Mouse (Mus musculus) liver, embryonic 13.5 days (tissue): Measurements from ENCODE around the gene Olfr312. TPM values are rescaled to one million over a fixed set of nuclear protein-coding genes. Genes with fewer than 3 reads are reported as not detected.
"Not testable (repeated sequence)": the region's sequence is repeated elsewhere in the genome, so short reads cannot be mapped to it uniquely, and the experiment has no call there.

Experiments
- ATAC-seq: fragments of 200-750 bp; cut with Nextera tagmentation; 2 replicates; pipeline ENCODE4 v1.8.0; 2017; ENCODE audit warnings: low read depth, mild to moderate bottlenecking, moderate number of reproducible peaks, moderate library complexity
- DNase-seq: peaks from one replicate; pipeline ENCODE4 v3.0.0; 2022
- H3K27ac ChIP-seq: fragments of 300-500 bp; sonication (generic); 2 replicates; pipeline ENCODE4 v1.5.1; 2015; ENCODE audit warnings: moderate library complexity, mild to moderate bottlenecking, inconsistent platforms
- H3K27me3 ChIP-seq: fragments of 300-500 bp; sonication (generic); 2 replicates; pipeline ENCODE4 v1.6.1; 2015; ENCODE audit warnings: mild to moderate bottlenecking, inconsistent platforms
- H3K36me3 ChIP-seq: fragments of 300-500 bp; sonication (generic); 2 replicates; pipeline ENCODE4 v1.6.1; 2015; ENCODE audit warnings: mild to moderate bottlenecking, inconsistent platforms
- H3K4me1 ChIP-seq: fragments of 300-500 bp; sonication (generic); replicated peaks from 2 replicates; pipeline ENCODE4 v1.6.1; 2015; ENCODE audit warnings: inconsistent platforms
- H3K4me2 ChIP-seq: fragments of 300-500 bp; sonication (generic); 2 replicates; pipeline ENCODE4 v1.6.1; 2015; ENCODE audit warnings: inconsistent platforms, mild to moderate bottlenecking, moderate library complexity
- H3K4me3 ChIP-seq: fragments of 300-500 bp; sonication (generic); replicated peaks from 2 replicates; pipeline ENCODE4 v1.5.1; 2015; ENCODE audit warnings: mild to moderate bottlenecking, inconsistent platforms
- H3K9ac ChIP-seq: fragments of 300-500 bp; sonication (generic); 2 replicates; pipeline ENCODE4 v1.6.1; 2015; ENCODE audit warnings: mild to moderate bottlenecking, inconsistent platforms
- H3K9me3 ChIP-seq: fragments of 300-500 bp; sonication (generic); replicated peaks from 2 replicates; pipeline ENCODE4 v1.6.1; 2016; ENCODE audit warnings: inconsistent platforms
- WGBS: fragments of 180-500 bp; shearing (Covaris S2); methylation state at CpG from one replicate; pipeline ENCODE4 v1.1.7; 2015; ENCODE audit not compliant: insufficient replicate concordance; 5-methylcytosine and 5-hydroxymethylcytosine counted together
- polyA plus RNA-seq: library from polyadenylated mRNA; unstranded; fragments of >200 nt; fragmentation: Nextera tagmentation; extraction: Ambion mirVana; gene quantifications from 2 replicates; pipeline ENCODE4 v1.2.1, GENCODE M21; 2015

Gene Olfr312
- polyA plus RNA-seq: not detected in 2 replicates

DNA sequence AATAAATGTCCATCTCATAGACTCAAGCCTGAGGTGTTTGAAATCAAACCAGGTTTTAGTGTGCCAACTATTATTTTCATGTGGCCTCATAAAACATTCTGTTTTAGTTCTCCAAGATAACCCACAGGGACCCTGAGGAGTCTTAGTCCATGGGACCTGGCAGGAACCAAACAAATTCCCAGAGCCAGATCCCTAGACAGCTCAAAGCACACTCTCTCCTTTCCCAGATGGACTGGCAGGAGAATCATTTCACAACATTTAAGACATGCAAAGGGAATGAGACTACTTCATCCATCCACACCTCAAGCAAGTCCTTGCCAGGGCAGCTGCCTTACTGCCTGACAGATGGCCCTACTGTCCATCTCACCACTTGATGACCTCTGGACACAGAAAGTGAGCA is at the start of gene Olfr312:
TSS of gene Olfr312 (plus strand) at position 301 of the 400 bp plus-strand sequence.
- not testable (repeated sequence) for H3K4me1 ChIP-seq

DNA sequence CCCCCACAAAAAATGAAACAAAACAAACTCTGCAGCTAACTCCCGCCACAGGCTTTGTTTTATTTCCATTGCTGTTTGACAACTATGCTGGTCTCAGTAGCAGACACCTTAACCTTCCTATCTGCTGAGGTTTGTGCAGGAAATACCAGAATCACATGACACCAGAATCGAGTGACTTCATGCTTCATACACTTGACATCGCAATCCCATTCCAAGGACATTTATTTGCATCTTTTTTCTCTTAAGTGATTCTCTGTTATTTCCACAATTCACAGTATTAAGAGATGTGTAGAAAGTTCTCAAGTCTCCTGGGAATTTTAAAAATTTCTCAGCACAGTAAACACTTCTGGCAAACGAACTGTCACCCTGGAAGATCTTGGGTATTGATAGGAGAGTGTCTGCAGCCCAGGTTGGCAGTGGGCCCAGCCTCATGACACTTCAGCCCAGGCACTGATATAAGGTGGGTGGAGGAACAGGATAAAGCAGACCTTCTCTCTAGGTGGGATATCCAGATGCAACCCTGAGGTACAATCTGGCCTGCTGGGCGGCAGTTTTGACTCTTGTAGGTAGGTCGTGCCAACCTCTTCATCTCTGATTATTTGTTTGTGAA is 46.5 kb upstream of the Olfr312 start, which contains the start of gene Olfr314:
TSS of gene Olfr314 (plus strand) at position 473 of the 610 bp plus-strand sequence.
- Histone ChIP-seq H3K4me2 (no peak within 1 kb of the TSS), H3K36me3 (no peaks in the 10 kb centered on the region), H3K4me3 (no peak within 1 kb of the TSS), H3K4me1 (no peaks in the 10 kb centered on the region), H3K27ac (no peak within 1 kb of the TSS), H3K27me3 (no peaks in the 10 kb centered on the region), H3K9me3 (no peaks in the 10 kb centered on the region), H3K9ac (no peak within 1 kb of the TSS)
- no peak for ATAC-seq
- WGBS: 55% methylated on average over 6 of the region's 6 CpGs
- no peak for DNase-seq

More for the DNA sequence above, at the start of gene Olfr312:
- H3K36me3 ChIP-seq, H3K9me3 ChIP-seq, H3K27me3 ChIP-seq, DNase-seq, ATAC-seq, H3K27ac ChIP-seq, H3K9ac ChIP-seq, H3K4me3 ChIP-seq, H3K4me2 ChIP-seq: not testable (repeated sequence)

DNA sequence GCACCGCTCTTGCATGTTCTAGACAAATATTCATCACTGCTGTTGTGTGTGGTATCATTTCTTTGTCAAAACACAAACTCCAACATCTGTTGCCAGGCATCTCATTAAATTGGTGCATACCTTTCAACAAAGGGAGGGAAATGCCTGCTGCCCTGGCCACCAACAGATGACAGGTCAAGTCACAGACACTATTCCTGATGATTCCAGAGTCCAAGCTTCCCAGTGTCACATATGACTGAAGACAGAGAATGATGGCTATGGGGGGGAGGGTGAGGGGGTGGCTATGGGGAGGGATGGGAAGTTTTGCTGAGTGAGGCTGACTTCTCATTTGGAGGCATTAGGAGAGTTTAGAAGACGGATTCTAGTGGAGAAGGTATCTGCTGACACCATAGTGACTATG is 44.9 kb upstream of the Olfr312 start:
- Histone ChIP-seq H3K27me3 (no peaks in the 10 kb centered on the region), H3K4me1 (no peaks in the 10 kb centered on the region), H3K4me2 (no peak overlapping the region), H3K27ac (no peak overlapping the region), H3K4me3 (no peak overlapping the region), H3K9ac (no peak overlapping the region), H3K9me3 (no peaks in the 10 kb centered on the region), H3K36me3 (no peaks in the 10 kb centered on the region)
- 63% methylated on average over 2 of the region's 2 CpGs for WGBS
- ATAC-seq (no peak), DNase-seq (no peak)

DNA sequence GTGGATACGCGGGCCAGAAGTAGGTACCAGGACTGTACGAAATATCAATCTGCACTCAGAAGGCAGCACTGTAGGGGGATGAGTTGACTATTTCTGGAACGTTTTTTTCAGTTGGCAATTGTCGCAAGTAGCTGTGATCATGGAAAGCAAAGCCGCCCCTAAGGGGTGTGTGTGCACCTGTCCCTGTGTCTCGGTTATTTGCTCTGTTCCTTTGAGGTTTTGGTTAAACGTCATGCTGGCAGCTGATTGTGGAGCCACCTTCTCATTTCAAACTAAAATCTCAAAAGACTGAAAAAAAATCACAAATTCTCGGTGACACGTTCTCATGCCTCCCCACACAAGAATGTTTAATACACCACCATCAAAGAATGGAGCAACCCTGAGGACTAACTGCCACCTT is 41.4 kb upstream of the Olfr312 start:
- H3K9me3 ChIP-seq: no peaks in the 10 kb centered on the region
- no peaks in the 10 kb centered on the region for H3K4me1 ChIP-seq
- H3K4me2 ChIP-seq: no peak overlapping the region
- DNase-seq (no peak), ATAC-seq (no peak)
- WGBS: 74% methylated on average over 10 of the region's 10 CpGs
- no peak overlapping the region for H3K9ac ChIP-seq
- no peak overlapping the region for H3K4me3 ChIP-seq
- no peaks in the 10 kb centered on the region for H3K27me3 ChIP-seq
- H3K27ac ChIP-seq: no peak overlapping the region
- no peaks in the 10 kb centered on the region for H3K36me3 ChIP-seq

DNA sequence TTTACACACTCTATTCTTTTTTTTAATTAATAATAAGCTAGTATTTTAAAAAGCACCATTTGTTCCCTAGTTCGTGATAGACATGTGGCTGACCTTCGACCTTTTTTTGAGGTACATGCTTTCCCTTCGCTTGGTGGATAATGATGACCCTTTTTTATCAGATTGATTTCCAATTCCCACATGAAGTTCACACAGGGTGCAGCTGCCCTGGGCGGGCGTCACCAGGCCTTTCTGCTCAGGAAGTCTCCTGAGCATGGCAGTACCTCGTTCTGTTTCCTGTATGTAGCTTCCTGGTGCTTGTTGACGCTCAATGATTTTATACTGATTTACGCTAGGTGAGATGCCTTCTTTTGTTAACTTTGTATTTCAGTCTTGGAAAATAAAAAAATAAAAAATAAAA is 40.7 kb upstream of the Olfr312 start:
- no peaks in the 10 kb centered on the region for H3K27me3 ChIP-seq
- DNase-seq: no peak
- ATAC-seq: no peak
- no peak overlapping the region for H3K4me2 ChIP-seq
- H3K36me3 ChIP-seq: no peaks in the 10 kb centered on the region
- no peak overlapping the region for H3K9ac ChIP-seq
- no peaks in the 10 kb centered on the region for H3K9me3 ChIP-seq
- H3K27ac ChIP-seq: no peak overlapping the region
- H3K4me1 ChIP-seq: no peaks in the 10 kb centered on the region
- no peak overlapping the region for H3K4me3 ChIP-seq
- WGBS: 61% methylated on average over 8 of the region's 8 CpGs

DNA sequence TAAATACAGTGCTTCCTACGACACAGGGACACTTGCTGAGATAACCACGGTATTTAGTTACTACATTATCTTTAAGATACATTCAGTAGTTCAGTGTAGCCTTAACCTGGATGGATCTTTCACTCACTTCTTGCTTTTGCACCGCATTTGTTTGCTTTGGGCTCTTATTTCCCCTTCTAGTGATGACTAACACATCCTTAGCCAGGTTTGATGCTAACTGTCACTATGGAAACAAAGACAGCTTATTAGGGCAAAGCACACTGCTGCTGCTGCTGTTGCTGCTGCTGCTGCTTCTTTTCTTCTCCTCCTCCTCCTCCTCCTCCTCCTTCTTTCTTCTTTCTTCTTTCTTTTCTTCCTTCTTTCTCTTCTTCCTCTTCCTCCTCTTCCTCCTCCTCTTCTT is 39.5 kb upstream of the Olfr312 start:
- H3K4me2 ChIP-seq: no peak overlapping the region
- H3K27me3 ChIP-seq: no peaks in the 10 kb centered on the region
- no peaks in the 10 kb centered on the region for H3K4me1 ChIP-seq
- H3K9ac ChIP-seq: no peak overlapping the region
- no peaks in the 10 kb centered on the region for H3K36me3 ChIP-seq
- DNase-seq (no peak), ATAC-seq (no peak)
- no peak overlapping the region for H3K4me3 ChIP-seq
- H3K27ac ChIP-seq: no peak overlapping the region
- H3K9me3 ChIP-seq: no peaks in the 10 kb centered on the region
- WGBS: 35% methylated on average over 3 of the region's 3 CpGs

DNA sequence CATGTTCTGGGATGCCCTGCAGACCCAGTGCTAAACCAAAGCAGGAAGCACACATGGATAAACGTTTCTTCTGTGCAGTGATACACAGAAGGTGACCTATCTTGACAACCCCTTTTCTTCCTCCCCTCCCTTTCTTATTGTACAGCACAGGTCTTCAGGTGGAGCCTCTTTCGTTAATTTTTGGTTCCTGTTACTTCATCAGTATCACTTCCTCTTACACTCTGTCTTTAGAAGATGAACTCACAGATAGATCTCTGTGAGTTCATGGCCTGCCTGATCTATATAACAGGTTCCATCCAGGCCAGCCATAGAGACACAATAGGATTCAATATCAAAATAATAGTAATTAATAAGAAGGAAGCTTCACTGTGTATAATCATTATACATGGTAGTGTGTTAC is 39.0 kb upstream of the Olfr312 start:
- 19% methylated on average over 2 of the region's 2 CpGs for WGBS
- Histone ChIP-seq H3K27ac (no peak overlapping the region), H3K27me3 (no peaks in the 10 kb centered on the region), H3K9me3 (no peaks in the 10 kb centered on the region), H3K36me3 (no peaks in the 10 kb centered on the region), H3K4me1 (no peaks in the 10 kb centered on the region), H3K9ac (no peak overlapping the region), H3K4me3 (no peak overlapping the region), H3K4me2 (no peak overlapping the region)
- DNase-seq (no peak), ATAC-seq (no peak)

DNA sequence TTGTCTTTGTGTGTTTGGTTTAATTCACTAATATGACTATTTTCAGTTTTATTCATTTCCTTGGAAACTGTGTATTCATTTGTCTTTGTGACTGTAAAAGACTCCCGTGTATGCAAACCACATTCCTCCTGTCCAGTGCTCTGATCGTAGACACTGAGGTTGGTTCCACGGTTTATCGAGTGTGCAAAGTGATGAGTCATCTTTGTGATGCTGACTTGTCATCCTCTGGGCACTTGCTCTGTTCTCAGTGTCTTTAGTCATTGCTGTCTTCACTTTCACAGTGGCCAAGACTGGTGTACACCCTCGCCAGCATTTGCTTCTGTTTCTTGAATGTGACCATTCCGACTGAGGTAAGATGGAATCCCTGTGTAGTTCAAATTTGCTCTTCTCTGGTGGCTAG is 38.4 kb upstream of the Olfr312 start:
- H3K27me3 ChIP-seq: no peaks in the 10 kb centered on the region

DNA sequence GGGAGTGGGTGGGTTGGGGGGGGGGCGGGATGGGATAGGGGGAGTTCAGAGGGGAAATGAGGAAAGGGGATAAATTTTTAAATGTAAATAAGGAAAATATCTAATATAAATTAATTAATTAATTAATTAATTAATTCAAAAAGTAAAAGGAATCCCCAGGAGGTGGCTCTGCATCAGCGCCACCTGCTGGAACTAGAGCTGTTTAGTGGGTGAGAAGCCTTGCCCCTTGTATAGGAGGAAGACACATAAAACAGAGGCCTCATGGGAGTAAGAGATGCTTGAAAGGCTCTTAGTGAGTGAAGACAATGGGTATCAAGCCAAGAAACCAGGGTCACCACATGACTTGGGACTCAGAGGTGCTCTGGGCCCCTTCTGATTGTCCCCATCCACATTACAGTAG is 33.2 kb upstream of the Olfr312 start:
- WGBS: 70% methylated on average over 2 of the region's 2 CpGs
- no peak overlapping the region for H3K27ac ChIP-seq
- DNase-seq (no peak), ATAC-seq (no peak)
- no peak overlapping the region for H3K9ac ChIP-seq
- H3K4me2 ChIP-seq: no peak overlapping the region
- H3K27me3 ChIP-seq: no peaks in the 10 kb centered on the region
- H3K9me3 ChIP-seq: no peaks in the 10 kb centered on the region
- H3K4me1 ChIP-seq: no peaks in the 10 kb centered on the region
- H3K36me3 ChIP-seq: no peaks in the 10 kb centered on the region
- H3K4me3 ChIP-seq: no peak overlapping the region

More for the DNA sequence above, 38.4 kb upstream of the Olfr312 start:
- Histone ChIP-seq H3K36me3 (no peaks in the 10 kb centered on the region), H3K4me1 (no peaks in the 10 kb centered on the region), H3K9me3 (no peaks in the 10 kb centered on the region), H3K4me3 (no peak overlapping the region), H3K9ac (no peak overlapping the region), H3K4me2 (no peak overlapping the region), H3K27ac (no peak overlapping the region)
- DNase-seq (no peak), ATAC-seq (no peak)
- 43% methylated on average over 6 of the region's 6 CpGs for WGBS

DNA sequence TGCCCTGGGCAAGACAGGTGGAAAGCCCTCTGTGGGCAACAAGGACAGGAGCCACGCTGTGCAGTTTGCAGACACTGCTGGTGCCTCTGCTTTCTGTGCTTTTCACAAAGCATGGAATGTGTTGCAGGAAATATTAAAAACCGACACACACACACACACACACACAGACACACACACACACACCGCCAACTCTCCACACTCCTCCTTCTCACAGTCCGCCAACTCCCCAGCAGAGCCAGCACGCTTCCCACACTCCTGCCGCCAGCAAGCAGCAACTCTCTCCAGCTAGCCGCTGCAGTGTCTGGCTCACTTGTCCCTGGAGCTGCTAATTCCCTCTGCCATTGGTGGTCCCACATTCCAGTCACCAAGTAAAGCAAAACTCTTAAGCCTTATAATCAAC is 32.2 kb upstream of the Olfr312 start:
- no peaks in the 10 kb centered on the region for H3K27me3 ChIP-seq
- WGBS: 67% methylated on average over 7 of the region's 7 CpGs
- ATAC-seq: no peak

DNA sequence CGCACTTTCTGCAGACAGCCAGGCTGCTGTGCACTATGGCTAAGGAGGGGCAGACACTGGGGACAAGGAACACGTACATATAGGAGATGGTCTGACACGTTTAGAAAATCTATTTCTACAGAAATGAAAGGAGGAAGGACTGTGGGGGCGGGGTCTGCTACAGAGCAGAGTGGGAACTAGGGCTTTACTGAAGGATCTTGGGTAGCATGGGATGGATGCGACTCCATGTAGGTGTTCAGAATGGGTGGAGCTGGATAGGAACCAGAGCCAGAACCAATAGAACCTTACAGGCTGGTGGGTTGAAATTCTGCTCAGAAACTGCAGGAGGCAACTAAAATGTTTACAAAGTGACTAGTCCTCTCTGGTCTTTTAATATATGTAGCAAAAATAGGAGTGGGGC is 29.3 kb upstream of the Olfr312 start:
- Histone ChIP-seq H3K4me2 (no peak overlapping the region), H3K36me3 (no peaks in the 10 kb centered on the region), H3K27me3 (no peaks in the 10 kb centered on the region), H3K4me3 (no peak overlapping the region), H3K9ac (no peak overlapping the region), H3K4me1 (no peaks in the 10 kb centered on the region), H3K27ac (no peak overlapping the region), H3K9me3 (no peaks in the 10 kb centered on the region)
- 54% methylated on average over 5 of the region's 5 CpGs for WGBS
- ATAC-seq (no peak), DNase-seq (no peak)

More for the DNA sequence above, 32.2 kb upstream of the Olfr312 start:
- Histone ChIP-seq H3K4me3 (no peak overlapping the region), H3K27ac (no peak overlapping the region), H3K4me2 (no peak overlapping the region), H3K9me3 (no peaks in the 10 kb centered on the region), H3K36me3 (no peaks in the 10 kb centered on the region), H3K4me1 (no peaks in the 10 kb centered on the region), H3K9ac (no peak overlapping the region)
- DNase-seq: no peak

DNA sequence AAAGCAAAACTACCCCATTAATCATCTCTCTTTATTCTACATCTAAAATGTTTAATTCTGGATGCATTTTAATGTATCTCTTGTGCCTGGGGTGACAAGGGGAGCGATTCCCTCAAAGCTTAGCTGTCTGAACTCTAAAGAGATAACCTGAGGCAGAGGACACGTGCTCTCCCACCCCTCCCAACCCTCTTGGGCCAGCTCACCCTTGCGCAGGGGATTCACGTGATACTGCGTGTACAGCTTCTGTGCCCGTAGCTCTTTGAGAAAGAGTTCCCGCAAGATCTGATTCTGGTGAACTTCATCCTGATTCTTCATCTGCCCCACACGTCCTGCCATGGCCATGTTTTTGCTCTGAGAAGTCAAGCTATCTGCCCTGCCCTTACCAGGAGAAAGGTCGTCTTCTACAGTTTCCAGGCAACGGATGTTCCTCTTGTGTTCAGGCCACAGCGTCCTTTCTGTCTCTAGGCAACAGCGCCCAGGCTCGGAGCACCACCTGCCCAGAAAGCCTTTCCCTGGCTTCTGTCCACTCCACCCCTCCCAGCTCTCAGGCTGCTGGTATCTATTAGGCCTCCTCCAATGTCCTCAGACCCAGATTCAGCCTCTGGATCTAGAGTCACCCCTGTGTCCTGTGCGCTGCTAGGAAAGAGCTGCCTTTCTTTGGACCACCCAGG is 27.3 kb upstream of the Olfr312 start, which contains the start of gene Fam183b:
TSS of gene Fam183b (minus strand) at position 403 of the 671 bp plus-strand sequence.
- H3K9me3 ChIP-seq: no peaks in the 10 kb centered on the region
- DNase-seq (no peak), ATAC-seq (no peak)
- no peak within 1 kb of the TSS for H3K4me2 ChIP-seq
- 0 out of 2 replicates have a peak, but pooled peaks cover 4% of the 10 kb centered on the region for H3K4me1 ChIP-seq
- H3K4me3 ChIP-seq: no peak within 1 kb of the TSS
- no peaks in the 10 kb centered on the region for H3K36me3 ChIP-seq
- no peaks in the 10 kb centered on the region for H3K27me3 ChIP-seq
- no peak within 1 kb of the TSS for H3K9ac ChIP-seq
- no peak within 1 kb of the TSS for H3K27ac ChIP-seq
- WGBS: 39% methylated on average over 14 of the region's 14 CpGs
